Comparison of ENCODE assay signal across 7 mouse cellular contexts in the genomic region with DNA sequence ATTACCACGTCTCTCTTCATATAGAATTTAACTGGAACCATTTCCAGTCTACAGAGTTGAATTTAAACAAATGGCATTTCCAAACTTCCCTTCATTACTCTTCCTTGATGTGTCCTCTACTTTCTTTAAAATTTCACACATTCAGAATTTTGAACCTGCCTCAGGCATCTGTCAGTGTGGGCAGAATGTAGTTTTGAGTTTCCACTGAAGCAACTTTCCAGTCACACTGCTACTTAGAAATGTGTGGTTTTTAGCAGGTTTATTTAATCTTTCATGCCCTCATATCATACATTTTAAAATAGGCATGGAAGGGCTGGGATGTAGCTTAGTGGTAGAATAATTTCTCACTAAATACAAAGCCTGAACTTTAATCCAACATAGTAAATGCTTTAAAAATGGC.
"Had no signal": no experiment of that assay in that cellular context is flagged by ENCODE, and none has a peak within 500 bp of the region (broad histone marks: within the 10 kb centered on the region; RNA-seq: fewer than 3 reads in every experiment).

No protein-coding gene starts in this region.

- DNase-seq: kidney, adult 18-20 months; kidney, postnatal 14 days; lung, adult 2 months; lung, postnatal 4 days; retina, postnatal 1 day; thymus, adult 18-20 months; thymus, postnatal 14 days had no signal
